Mouse (Mus musculus): ENCODE measurements around the gene Zap70.
"Not testable (repeated sequence)": the region's sequence is repeated elsewhere in the genome, so short reads cannot be mapped to it uniquely, and the experiment has no call there.

Zap70 gene

DNA sequence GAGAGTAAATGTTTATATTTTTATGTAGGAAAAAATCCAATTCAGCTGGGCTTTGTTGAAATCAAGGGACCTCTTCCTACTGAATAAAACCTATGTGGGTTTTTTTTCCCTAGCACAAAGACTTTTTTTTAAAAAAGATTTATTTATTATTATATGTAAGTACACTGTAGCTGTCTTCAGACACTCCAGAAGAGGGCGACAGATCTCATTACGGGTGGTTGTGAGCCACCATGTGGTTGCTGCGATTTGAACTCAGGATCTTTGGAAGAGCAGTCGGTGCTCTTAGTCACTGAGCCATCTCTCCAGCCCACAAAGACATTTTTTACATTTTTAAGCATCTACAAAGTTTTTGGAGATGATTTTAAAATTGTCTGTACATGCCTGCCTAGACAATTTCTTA is 60.3 kb downstream of the Zap70 start:
- H3K9me3 ChIP-seq (ENCODE audit: low read length), result not testable (repeated sequence)
- peaks cover 17% of the 10 kb centered on the region; the same call in 1 of the 2 replicates for H3K4me1 ChIP-seq (replicated peaks; ENCODE audit: low read depth, low read length)
- peak; percentile 18 for TF ChIP-seq CTCF (conservative IDR thresholded peaks at IDR 0.05; ENCODE audit: low read length)

DNA sequence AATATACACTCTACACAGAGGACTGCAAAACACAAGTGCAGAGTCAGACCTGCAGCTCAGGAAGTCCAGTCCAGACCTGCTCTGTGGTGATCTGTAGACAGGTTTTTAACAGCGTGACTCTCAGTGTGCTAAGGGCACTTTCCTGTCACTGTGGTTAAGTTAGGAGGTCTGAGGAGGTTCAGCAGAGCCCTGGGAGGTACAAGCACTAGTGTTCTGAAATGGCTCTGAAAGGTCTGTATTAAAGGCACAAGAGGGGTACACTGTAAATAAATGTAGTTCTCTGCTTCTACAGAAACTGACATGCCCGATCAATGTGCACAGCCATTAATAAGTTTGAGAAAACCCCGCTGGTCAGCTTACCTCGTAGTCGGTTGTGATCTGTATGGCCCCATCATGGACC is 62.8 kb downstream of the Zap70 start:
- Histone ChIP-seq H3K27me3 (ENCODE audit: insufficient read depth, low read length) (no peaks in the 10 kb centered on the region), H3K36me3 (ENCODE audit: insufficient read depth, low read length) (peaks cover 99% of the 10 kb centered on the region), H3K9me3 (ENCODE audit: low read length) (no peaks in the 10 kb centered on the region), H3K4me3 (replicated peaks; ENCODE audit: low read length) (no peak overlapping the region), H3K4me1 (replicated peaks; ENCODE audit: low read depth, low read length) (peaks cover 14% of the 10 kb centered on the region; the same call in 1 of the 2 replicates)
- TF ChIP-seq CTCF (conservative IDR thresholded peaks at IDR 0.05; ENCODE audit: low read length) (no peak), POU5F1 (IDR thresholded peaks at IDR 0.05; ENCODE audit: borderline replicate concordance, low read length) (no peak), NANOG (IDR thresholded peaks at IDR 0.05; ENCODE audit: borderline replicate concordance, low read length) (no peak)

More for the DNA sequence above, 60.3 kb downstream of the Zap70 start:
- not testable (repeated sequence) for H3K27me3 ChIP-seq (ENCODE audit: insufficient read depth, low read length); H3K4me3 ChIP-seq (replicated peaks; ENCODE audit: low read length)
- peaks cover 99% of the 10 kb centered on the region for H3K36me3 ChIP-seq (ENCODE audit: insufficient read depth, low read length)

GRCm38 (mm10) chr1:36830913-36831866 is 69.6 kb downstream of the Zap70 start:
- Histone ChIP-seq H3K36me3 (ENCODE audit: insufficient read depth, low read length) (peaks cover 89% of the 10 kb centered on the region), H3K4me3 (replicated peaks; ENCODE audit: low read length) (peak overlapping the region; percentile 37), H3K9me3 (ENCODE audit: low read length) (no peaks in the 10 kb centered on the region), H3K4me1 (replicated peaks; ENCODE audit: low read depth, low read length) (peaks cover 53% of the 10 kb centered on the region), H3K27me3 (ENCODE audit: insufficient read depth, low read length) (no peaks in the 10 kb centered on the region)
- TF ChIP-seq POU5F1 (IDR thresholded peaks at IDR 0.05; ENCODE audit: borderline replicate concordance, low read length) (no peak), CTCF (conservative IDR thresholded peaks at IDR 0.05; ENCODE audit: low read length) (no peak), NANOG (IDR thresholded peaks at IDR 0.05; ENCODE audit: borderline replicate concordance, low read length) (no peak)

Measured in E14TG2a.4 (cell line).